ENCODE assay signal across 18 mouse cellular contexts in genomic region chr5:151344737-151345136, GRCm38 (mm10).
"Had no signal": no experiment of that assay in that cellular context is flagged by ENCODE, and none has a peak within 500 bp of the region (broad histone marks: within the 10 kb centered on the region; RNA-seq: fewer than 3 reads in every experiment).

No protein-coding gene starts in this region.

- H3K4me1 ChIP-seq: liver, embryonic 13.5 days; liver, embryonic 15.5 days; midbrain, embryonic 13.5 days; midbrain, embryonic 15.5 days; neural tube, embryonic 12.5 days; stomach, embryonic 15.5 days had no signal

- H3K36me3 ChIP-seq: liver, embryonic 13.5 days; liver, embryonic 15.5 days; midbrain, embryonic 13.5 days; midbrain, embryonic 15.5 days; neural tube, embryonic 12.5 days; stomach, embryonic 15.5 days had no signal

- H3K4me3 ChIP-seq: liver, embryonic 13.5 days; liver, embryonic 15.5 days; megakaryocyte, embryonic 14.5 days; midbrain, embryonic 13.5 days; midbrain, embryonic 15.5 days; neural tube, embryonic 12.5 days; stomach, embryonic 15.5 days had no signal

- H3K9ac ChIP-seq: liver, embryonic 13.5 days; liver, embryonic 15.5 days; lung, embryonic 14.5 days; midbrain, embryonic 13.5 days; midbrain, embryonic 15.5 days; neural tube, embryonic 12.5 days; stomach, embryonic 15.5 days had no signal

- H3K9me3 ChIP-seq: liver, embryonic 13.5 days; liver, embryonic 15.5 days; megakaryocyte, embryonic 14.5 days; midbrain, embryonic 13.5 days; midbrain, embryonic 15.5 days; neural tube, embryonic 12.5 days; stomach, embryonic 15.5 days had no signal

- H3K27me3 ChIP-seq: liver, embryonic 13.5 days; liver, embryonic 15.5 days; megakaryocyte, embryonic 14.5 days; midbrain, embryonic 13.5 days; midbrain, embryonic 15.5 days; neural tube, embryonic 12.5 days; stomach, embryonic 15.5 days had no signal

- ATAC-seq: midbrain, embryonic 13.5 days; midbrain, embryonic 15.5 days had no signal

- H3K27ac ChIP-seq: liver, embryonic 13.5 days; liver, embryonic 15.5 days; macrophage; midbrain, embryonic 13.5 days; midbrain, embryonic 15.5 days; neural tube, embryonic 12.5 days; stomach, embryonic 15.5 days; stomach, postnatal 0 days had no signal

- H3K4me2 ChIP-seq: liver, embryonic 13.5 days; liver, embryonic 15.5 days; lung, embryonic 14.5 days; midbrain, embryonic 11.5 days; midbrain, embryonic 13.5 days; midbrain, embryonic 15.5 days; neural tube, embryonic 12.5 days; stomach, embryonic 15.5 days had no signal

- DNase-seq: liver, embryonic 13.5 days; lung, adult 18-20 months; lung, embryonic 14.5 days; lung, postnatal 14 days; lung, postnatal 36 days; right cerebral cortex, postnatal 14 days; thymus, adult 2 months; thymus, postnatal 25 days; thymus, postnatal 4 days had no signal
